Mouse (Mus musculus): Measurements from ENCODE around the gene Tbl1x.

DNA sequence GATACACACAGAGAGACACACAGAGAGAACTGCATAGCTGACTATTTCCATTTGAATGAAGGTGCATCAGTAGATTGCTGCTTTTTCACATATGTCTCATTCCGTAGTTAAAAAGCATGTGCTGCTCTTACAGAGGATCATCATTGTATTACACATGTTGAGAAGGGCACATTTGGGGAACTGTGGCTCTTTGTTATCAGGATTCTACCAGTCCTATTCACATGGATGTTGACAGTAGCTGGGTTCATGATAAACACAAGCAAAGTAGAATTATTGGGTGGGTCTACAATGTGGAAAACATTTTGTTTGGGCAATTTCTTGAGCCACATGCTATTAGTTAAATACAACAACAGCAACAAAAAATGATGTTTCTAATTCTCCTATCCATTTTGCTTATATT, 55.9 kb downstream of the Tbl1x start:
- TF ChIP-seq POLR2A (IDR thresholded peaks at IDR 0.05; ENCODE audit: extremely low read depth, insufficient read depth, low read length) (no peak), CTCF (IDR thresholded peaks at IDR 0.05; ENCODE audit: extremely low read depth, insufficient read depth, low read length) (no peak)
